Mouse (Mus musculus) lung, postnatal 36 days (tissue): ENCODE measurements around the gene Vmn2r97.
A peak's percentile ranks its signal among the peaks of the same experiment; 100 is the strongest.
"Not testable (repeated sequence)": the region's sequence is repeated elsewhere in the genome, so short reads cannot be mapped to it uniquely, and the experiment has no call there.

Experiments
- DNase-seq: peaks from one replicate; pipeline ENCODE4 v3.0.0; 2022; ENCODE audit warnings: mixed read lengths

The Vmn2r97 gene

GRCm38 (mm10) chr17:18914000-18914399 is at the start of gene Vmn2r97:
Gene Vmn2r97 (plus strand): TSS chr17:18914300.
- not testable (repeated sequence) for DNase-seq

GRCm38 (mm10) chr17:18882436-18882835 is 31.7 kb upstream of the Vmn2r97 start:
- not testable (repeated sequence) for DNase-seq

GRCm38 (mm10) chr17:18889745-18890329 is 24.3 kb upstream of the Vmn2r97 start:
- DNase-seq = no peak

- DNase-seq = not testable (repeated sequence)
These were observed 43.7 kb downstream of the Vmn2r97 start for GRCm38 (mm10) chr17:18957800-18958199.

GRCm38 (mm10) chr17:18968371-18969275 is 54.5 kb downstream of the Vmn2r97 start:
- peak; percentile 1 for DNase-seq
